Mouse (Mus musculus): ENCODE measurements at regions not wholly inside any gene's neighbourhood (a gene's known extent, or its start where the extent isn't known, plus 50 kb on each side); places are given as distances from the start of the nearest gene placed in this dataset.

DNA sequence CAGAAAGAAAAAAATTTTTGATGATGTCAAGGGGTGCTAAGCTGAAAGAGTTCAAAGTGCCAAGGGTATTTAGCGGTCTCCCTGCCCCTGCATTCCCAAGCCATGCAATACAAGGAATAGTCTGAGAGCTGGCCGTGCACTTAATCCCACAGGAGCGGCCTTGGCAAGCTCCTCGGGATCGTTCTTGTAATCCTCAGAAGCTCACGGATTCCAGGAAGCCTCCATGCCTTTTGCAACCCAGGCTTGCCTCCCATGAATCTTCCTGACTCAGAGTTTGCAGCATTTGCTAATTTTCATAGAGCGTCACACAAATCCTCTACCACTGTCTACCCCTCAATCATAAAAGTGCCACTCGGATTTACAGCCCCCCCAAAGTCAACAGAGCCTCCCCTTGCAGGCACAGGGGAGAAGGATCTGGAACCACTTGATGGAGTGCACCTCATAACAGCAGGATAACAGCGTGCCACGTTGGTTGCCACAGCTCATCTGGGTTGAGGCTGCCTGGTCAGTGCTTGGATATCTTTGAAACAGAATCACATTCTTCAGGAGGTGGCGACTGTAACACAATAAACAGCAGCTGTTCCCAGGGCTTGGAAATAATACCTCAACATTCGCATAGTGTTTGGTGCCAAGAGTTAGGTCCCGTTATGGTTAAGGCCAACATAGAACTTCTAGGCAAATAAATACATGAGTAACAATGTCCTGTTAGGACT is 281.0 kb upstream of the Runx1 start:
- TF ChIP-seq HCFC1 (IDR thresholded peaks at IDR 0.05; ENCODE audit: borderline replicate concordance, insufficient read depth, low read length) = no peak
- no peak for TF ChIP-seq CHD2 (IDR thresholded peaks at IDR 0.05; ENCODE audit: low read depth, low read length)
- no peak for TF ChIP-seq ZC3H11A (IDR thresholded peaks at IDR 0.05; ENCODE audit: borderline replicate concordance, low read depth, low read length)
